Mouse (Mus musculus) liver, embryonic 15.5 days (tissue): ENCODE results near the gene Rmnd5b. TPM values are rescaled to one million over a fixed set of nuclear protein-coding genes. Genes with fewer than 3 reads are reported as not detected.

ENCODE experiments used
- ATAC-seq: fragments of 200-750 bp; cut with Nextera tagmentation; 2 replicates; pipeline ENCODE4 v1.8.0; 2017; ENCODE audit warnings: moderate number of reproducible peaks, mild to moderate bottlenecking, moderate library complexity; ENCODE audit not compliant: insufficient read depth
- H3K27ac ChIP-seq: fragments of 300-500 bp; sonication (generic); replicated peaks from 2 replicates; pipeline ENCODE4 v1.5.1; 2015; ENCODE audit warnings: mild to moderate bottlenecking, inconsistent platforms
- H3K27me3 ChIP-seq: fragments of 300-500 bp; sonication (generic); 2 replicates; pipeline ENCODE4 v1.6.1; 2015; ENCODE audit warnings: mild to moderate bottlenecking, inconsistent platforms
- H3K36me3 ChIP-seq: fragments of 300-500 bp; sonication (generic); replicated peaks from 2 replicates; pipeline ENCODE4 v1.6.1; 2015; ENCODE audit warnings: moderate library complexity, mild to moderate bottlenecking, inconsistent platforms
- H3K4me1 ChIP-seq: fragments of 300-500 bp; sonication (generic); replicated peaks from 2 replicates; pipeline ENCODE4 v1.6.1; 2015; ENCODE audit warnings: inconsistent platforms
- H3K4me2 ChIP-seq: fragments of 300-500 bp; sonication (generic); 2 replicates; pipeline ENCODE4 v1.6.1; 2015; ENCODE audit warnings: moderate library complexity, mild to moderate bottlenecking, inconsistent platforms
- H3K4me3 ChIP-seq: fragments of 300-500 bp; sonication (generic); replicated peaks from 2 replicates; pipeline ENCODE4 v1.5.1; 2015; ENCODE audit warnings: mild to moderate bottlenecking, inconsistent platforms
- H3K9ac ChIP-seq: fragments of 300-500 bp; sonication (generic); 2 replicates; pipeline ENCODE4 v1.6.1; 2015; ENCODE audit warnings: moderate library complexity, mild to moderate bottlenecking, inconsistent platforms
- H3K9me3 ChIP-seq: fragments of 300-500 bp; sonication (generic); replicated peaks from 2 replicates; pipeline ENCODE4 v1.6.1; 2016; ENCODE audit warnings: inconsistent platforms
- WGBS: fragments of 180-500 bp; shearing (Covaris S2); methylation state at CpG from one replicate; pipeline ENCODE4 v1.1.7; 2015; ENCODE audit warnings: mixed read lengths; ENCODE audit not compliant: insufficient replicate concordance; 5-methylcytosine and 5-hydroxymethylcytosine counted together
- polyA plus RNA-seq: library from polyadenylated mRNA; unstranded; fragments of >200 nt; fragmentation: Nextera tagmentation; extraction: Ambion mirVana; gene quantifications from 2 replicates; pipeline ENCODE4 v1.2.1, GENCODE M21; 2015

The Rmnd5b gene
- polyA plus RNA-seq, 1 experiment from 2014 or later = 20.0 TPM

- Histone ChIP-seq H3K27ac (no peak overlapping the region), H3K4me1 (peaks cover 35% of the 10 kb centered on the region), H3K4me2 (no peak overlapping the region), H3K4me3 (no peak overlapping the region), H3K9ac (no peak overlapping the region), H3K9me3 (no peaks in the 10 kb centered on the region), H3K27me3 (no peaks in the 10 kb centered on the region), H3K36me3 (peaks cover 80% of the 10 kb centered on the region)
- no peak for ATAC-seq
- WGBS = 90% methylated on average over 3 of the region's 3 CpGs
Observed at GRCm38 (mm10) chr11:51588833-51589232, 46.9 kb downstream of the Rmnd5b start.

- no peak overlapping the region; the same call in 1 of the 2 replicates for H3K4me2 ChIP-seq
- H3K36me3 ChIP-seq = peaks cover 62% of the 10 kb centered on the region
- H3K4me3 ChIP-seq = no peak overlapping the region
- no peak for ATAC-seq
- WGBS = 80% methylated on average over 1 of the region's 1 CpGs
- H3K27ac ChIP-seq = peak overlapping the region; percentile 49; the same call in 1 of the 2 replicates
- no peak overlapping the region; the same call in 1 of the 2 replicates for H3K9ac ChIP-seq
- peaks cover 47% of the 10 kb centered on the region for H3K4me1 ChIP-seq
- no peaks in the 10 kb centered on the region for H3K27me3 ChIP-seq
- no peaks in the 10 kb centered on the region for H3K9me3 ChIP-seq
Observed at GRCm38 (mm10) chr11:51587059-51587458, 48.6 kb downstream of the Rmnd5b start.

DNA sequence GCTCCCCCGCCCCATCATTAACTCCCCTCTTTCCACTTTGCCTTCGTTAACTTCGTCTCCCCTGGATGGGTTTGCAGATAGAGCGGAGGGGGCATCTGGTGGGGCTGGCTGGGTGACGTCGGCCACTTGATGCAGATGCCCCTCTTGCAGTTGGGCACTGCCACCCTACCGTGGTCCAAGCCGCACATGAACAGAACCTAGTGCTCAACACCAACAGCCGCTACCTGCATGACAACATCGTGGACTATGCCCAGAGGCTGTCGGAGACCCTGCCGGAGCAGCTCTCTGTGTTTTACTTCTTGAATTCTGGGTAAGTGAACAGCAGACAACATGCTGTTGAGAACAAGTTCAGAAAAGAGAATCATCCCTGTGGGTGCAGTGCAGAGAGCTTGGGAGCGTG is 49.3 kb downstream of the Rmnd5b start:
- Histone ChIP-seq H3K4me1 (peaks cover 47% of the 10 kb centered on the region), H3K36me3 (peaks cover 56% of the 10 kb centered on the region), H3K9me3 (no peaks in the 10 kb centered on the region), H3K4me3 (no peak overlapping the region), H3K9ac (no peak overlapping the region), H3K4me2 (peak overlapping the region; percentile 96), H3K27me3 (no peaks in the 10 kb centered on the region), H3K27ac (no peak overlapping the region)
- WGBS = 82% methylated on average over 13 of the region's 13 CpGs
- no peak for ATAC-seq

GRCm38 (mm10) chr11:51585608-51586252 is 50.0 kb downstream of the Rmnd5b start:
- Histone ChIP-seq H3K9ac (peak overlapping the region; percentile 94), H3K4me3 (peak overlapping the region; percentile 90), H3K4me2 (peak overlapping the region; percentile 96), H3K27me3 (no peaks in the 10 kb centered on the region), H3K4me1 (peaks cover 47% of the 10 kb centered on the region), H3K36me3 (peaks cover 49% of the 10 kb centered on the region), H3K27ac (peak overlapping the region; percentile 93; the same call in 1 of the 2 replicates), H3K9me3 (no peaks in the 10 kb centered on the region)
- no peak for ATAC-seq
- whole genome bisulfite sequencing = 32% methylated on average over 8 of the region's 8 CpGs

DNA sequence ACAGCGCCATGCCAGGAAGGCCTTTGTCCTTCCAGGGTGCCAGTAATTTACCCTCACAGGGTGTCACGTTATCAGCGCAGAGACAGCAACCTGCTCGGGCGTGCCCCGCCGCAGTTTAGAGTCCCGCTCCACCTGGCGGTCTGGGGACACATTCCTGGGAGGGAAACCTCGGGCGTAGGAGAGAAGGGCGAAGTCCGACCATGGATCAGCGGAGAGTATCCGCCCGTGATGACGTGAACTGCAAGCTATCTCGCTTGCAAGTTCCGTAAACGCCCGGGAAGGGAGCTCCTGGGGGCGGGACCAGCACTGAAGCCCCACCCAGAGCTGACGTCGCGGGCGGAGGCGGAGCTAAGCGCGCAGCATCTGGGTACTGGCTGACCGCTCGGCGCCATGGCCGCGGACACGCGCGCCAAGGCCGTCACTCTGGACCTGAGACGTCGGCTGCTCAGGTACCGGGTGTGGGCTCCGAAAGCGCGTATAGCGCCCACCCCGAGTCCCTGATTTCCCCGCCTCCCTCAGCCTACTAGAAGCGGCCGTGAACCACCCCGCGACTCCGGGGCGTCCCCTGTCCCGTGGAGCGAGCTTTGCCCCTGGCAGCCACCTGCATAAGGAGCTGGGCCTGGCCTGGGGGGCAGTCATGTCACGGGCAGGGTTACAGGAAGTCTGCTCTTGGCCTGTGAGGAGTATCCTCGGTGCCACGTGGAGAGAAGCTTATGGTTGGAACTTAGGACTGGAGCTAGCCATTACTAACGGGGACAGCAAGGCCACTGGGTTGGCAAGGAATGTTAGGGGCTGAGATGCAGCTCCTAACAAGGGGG is 51.1 kb downstream of the Rmnd5b start, which contains the start of gene Phykpl:
Phykpl (plus strand) TSS at position 327 of the 818 bp plus-strand sequence.
- Histone ChIP-seq H3K27me3 (no peaks in the 10 kb centered on the region), H3K4me3 (peak within 1 kb of the TSS; percentile 90), H3K4me2 (peak within 1 kb of the TSS; percentile 96), H3K9me3 (no peaks in the 10 kb centered on the region), H3K36me3 (peaks cover 38% of the 10 kb centered on the region), H3K27ac (peak within 1 kb of the TSS; percentile 93), H3K4me1 (peaks cover 47% of the 10 kb centered on the region), H3K9ac (peak within 1 kb of the TSS; percentile 94)
- peak; percentile 91 for ATAC-seq
- under 1% methylated on average over 59 of the region's 59 CpGs for WGBS

- Histone ChIP-seq H3K4me3 (peak overlapping the region; percentile 90), H3K27ac (peak overlapping the region; percentile 93), H3K36me3 (peaks cover 33% of the 10 kb centered on the region), H3K9ac (peak overlapping the region; percentile 94), H3K4me2 (peak overlapping the region; percentile 96), H3K9me3 (no peaks in the 10 kb centered on the region), H3K4me1 (peaks cover 47% of the 10 kb centered on the region), H3K27me3 (no peaks in the 10 kb centered on the region)
- ATAC-seq = peak; percentile 13
- 13% methylated on average over 9 of the region's 9 CpGs for whole genome bisulfite sequencing
Observed at GRCm38 (mm10) chr11:51584057-51584430, 51.7 kb downstream of the Rmnd5b start.

- Histone ChIP-seq H3K27me3 (no peaks in the 10 kb centered on the region), H3K36me3 (peaks cover 20% of the 10 kb centered on the region), H3K4me2 (no peak overlapping the region), H3K9me3 (no peaks in the 10 kb centered on the region), H3K4me1 (peaks cover 47% of the 10 kb centered on the region), H3K27ac (peak overlapping the region; percentile 93; the same call in 1 of the 2 replicates), H3K9ac (no peak overlapping the region), H3K4me3 (no peak overlapping the region)
- 15% methylated on average over 8 of the region's 8 CpGs for WGBS
- ATAC-seq = no peak
Observed at GRCm38 (mm10) chr11:51582713-51583112, 53.0 kb downstream of the Rmnd5b start.

- no peak for ATAC-seq
- no peaks in the 10 kb centered on the region for H3K36me3 ChIP-seq
- no peaks in the 10 kb centered on the region for H3K9me3 ChIP-seq
- no peaks in the 10 kb centered on the region for H3K27me3 ChIP-seq
- H3K4me3 ChIP-seq = no peak overlapping the region
- H3K4me1 ChIP-seq = peaks cover 13% of the 10 kb centered on the region
- H3K9ac ChIP-seq = no peak overlapping the region
- H3K27ac ChIP-seq = no peak overlapping the region
- no peak overlapping the region for H3K4me2 ChIP-seq
- 36% methylated on average over 4 of the region's 4 CpGs for WGBS
Observed at GRCm38 (mm10) chr11:51579024-51579423, 56.7 kb downstream of the Rmnd5b start.

DNA sequence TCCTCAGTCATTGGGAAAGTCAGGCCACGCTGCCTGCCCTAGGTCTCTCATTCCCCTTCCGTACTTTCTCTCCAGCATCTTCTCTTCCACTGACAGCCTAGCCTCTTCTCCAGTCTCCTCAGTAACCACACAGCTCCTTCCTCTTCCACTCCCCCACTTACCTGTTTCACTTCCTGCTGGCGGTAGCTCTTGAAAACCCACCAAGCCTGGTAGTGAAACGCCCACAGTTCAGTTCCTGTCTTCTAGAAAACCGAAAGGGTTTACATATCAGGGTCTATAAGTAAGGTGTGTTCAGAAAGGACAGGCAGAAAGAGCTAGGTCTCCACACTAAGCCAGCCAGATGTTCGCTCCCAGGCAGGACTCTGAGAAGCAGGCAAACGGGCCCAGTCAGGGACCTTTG is 58.1 kb downstream of the Rmnd5b start:
- Histone ChIP-seq H3K27me3 (no peaks in the 10 kb centered on the region), H3K9ac (no peak overlapping the region), H3K4me3 (no peak overlapping the region), H3K4me1 (no peaks in the 10 kb centered on the region), H3K9me3 (no peaks in the 10 kb centered on the region), H3K36me3 (no peaks in the 10 kb centered on the region), H3K27ac (no peak overlapping the region), H3K4me2 (no peak overlapping the region)
- no peak for ATAC-seq
- 34% methylated on average over 7 of the region's 7 CpGs for whole genome bisulfite sequencing

DNA sequence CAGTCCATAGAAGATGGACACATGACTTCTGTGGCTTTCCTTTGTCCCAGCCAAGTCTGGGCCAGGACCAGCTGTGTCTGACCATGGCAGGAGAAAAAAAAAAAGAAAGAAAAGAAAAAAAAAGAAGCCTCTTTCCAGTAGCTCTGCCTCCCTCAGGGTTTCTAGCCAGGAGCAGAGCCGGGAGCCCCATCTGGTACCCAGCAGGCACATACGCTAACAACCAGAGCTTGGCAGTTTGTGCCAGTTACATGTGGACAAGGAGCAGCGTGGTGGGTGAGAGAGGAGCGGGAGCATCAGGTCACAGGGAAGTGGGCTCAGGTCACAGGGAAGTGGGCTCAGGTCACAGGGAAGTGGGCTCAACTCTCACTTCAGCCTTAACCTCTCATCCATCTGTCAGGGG is 59.2 kb downstream of the Rmnd5b start:
- Histone ChIP-seq H3K9me3 (no peaks in the 10 kb centered on the region), H3K4me1 (no peaks in the 10 kb centered on the region), H3K4me3 (no peak overlapping the region), H3K36me3 (no peaks in the 10 kb centered on the region), H3K27me3 (no peaks in the 10 kb centered on the region), H3K9ac (no peak overlapping the region), H3K27ac (no peak overlapping the region), H3K4me2 (no peak overlapping the region)
- ATAC-seq = no peak
- WGBS = 73% methylated on average over 4 of the region's 4 CpGs
